Comparison of ENCODE assay signal across 8 mouse cellular contexts in the genomic region with DNA sequence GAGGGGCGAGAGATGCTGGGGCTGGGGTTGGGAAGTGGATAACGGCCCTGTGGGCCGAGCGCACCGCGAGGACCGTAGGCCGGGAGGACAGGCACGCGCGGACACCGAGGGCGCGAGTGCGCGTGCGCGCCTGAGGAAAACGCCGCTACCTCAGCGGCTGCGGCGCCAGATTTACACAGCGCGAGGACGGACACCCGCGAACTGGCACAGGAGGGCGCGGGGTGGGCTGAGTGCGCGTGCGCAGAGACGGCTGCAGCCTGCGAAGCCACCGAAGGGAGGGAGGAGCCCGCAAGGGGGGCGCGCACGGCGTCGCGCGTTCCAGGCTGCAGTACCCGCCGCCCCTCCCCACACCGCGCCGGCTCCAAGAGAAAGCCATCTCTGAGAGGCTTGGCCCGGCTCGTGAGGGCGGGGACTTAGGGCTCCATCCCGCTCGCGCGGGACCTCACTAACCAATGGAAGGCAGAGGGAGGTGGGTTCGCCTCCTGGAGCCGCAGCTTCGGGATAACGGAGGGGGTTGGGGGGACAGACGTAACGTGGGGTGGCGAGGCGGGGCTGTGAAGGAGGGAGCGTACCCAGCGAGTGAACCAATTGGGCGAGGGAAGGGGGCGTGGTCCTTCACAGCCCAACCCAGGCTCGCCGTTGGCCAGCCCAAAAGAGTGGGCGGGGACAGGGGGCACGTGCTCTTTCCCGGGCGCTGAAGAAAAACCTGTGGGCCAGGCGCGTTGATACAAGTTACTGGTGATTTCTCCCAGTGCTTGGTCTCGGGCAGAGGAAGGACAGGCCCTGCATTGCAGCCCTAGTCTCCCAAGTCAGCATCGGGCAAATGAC. TPM values are rescaled to one million over a fixed set of nuclear protein-coding genes. Genes with fewer than 3 reads are reported as not detected.
DNase-seq lines count a peak whose midpoint lies in the region; ATAC-seq lines count a peak whose summit lies in the region.

A gene (minus strand): TSS at position 106 of the 828 bp plus-strand sequence.

- H3K9ac ChIP-seq in lung, embryonic 16.5 days (ENCODE audit: low read length): peak within 1 kb of the TSS; percentile 98

- H3K4me1 ChIP-seq in lung, embryonic 16.5 days (replicated peaks; ENCODE audit: control insufficient read depth, insufficient read depth, low read length): peaks cover 53% of the 10 kb centered on the region

- under 1% methylated on average over 72 of the region's 78 CpGs for WGBS in lung, embryonic 16.5 days

- no peaks in the 10 kb centered on the region for H3K9me3 ChIP-seq in lung, embryonic 16.5 days (ENCODE audit: control insufficient read depth, low read length)

- peak within 1 kb of the TSS; percentile 87 for H3K4me3 ChIP-seq in lung, embryonic 16.5 days (ENCODE audit: low read length)

- DNase-seq in MEL-GATA-1-ER (ENCODE audit: extremely low read depth, low read depth): peak; percentile 96
- peak; percentile 99 for DNase-seq in cerebellum, adult 8-10 months
- peak; percentile 99 for DNase-seq in forelimb bud, embryonic 11.5 days (ENCODE audit: low read depth, low spot score)
- DNase-seq in layer of hippocampus, adult 9-10 months (ENCODE audit: low spot score): peak; percentile 95
- DNase-seq in ovary, postnatal 10 days (ENCODE audit: low spot score): peak; percentile 90
- peak; percentile 98 to 99 for DNase-seq in thymus, postnatal 10 days (ENCODE audit: low spot score in 2 of 2)

- peak; percentile 94 to 96 for ATAC-seq in hematopoietic stem cell, adult 5-6 weeks (replicated peaks in 1 of 2; ENCODE audit: insufficient read depth in 1 of 2, low FRiP score in 2 of 2, low TSS enrichment in 1 of 2, low read depth in 1 of 2, poor library complexity in 2 of 2, severe bottlenecking in 2 of 2)
- peak; percentile 95 for ATAC-seq in lung, embryonic 16.5 days (ENCODE audit: low read depth)

- H3K27ac ChIP-seq in lung, embryonic 16.5 days (ENCODE audit: low read length): peak within 1 kb of the TSS; percentile 100

- H3K4me2 ChIP-seq in lung, embryonic 16.5 days (ENCODE audit: low read depth, low read length): peak within 1 kb of the TSS; percentile 55

- H3K36me3 ChIP-seq in lung, embryonic 16.5 days (ENCODE audit: control insufficient read depth, insufficient read depth, low read length): no peaks in the 10 kb centered on the region

- no peaks in the 10 kb centered on the region for H3K27me3 ChIP-seq in lung, embryonic 16.5 days (ENCODE audit: control insufficient read depth, insufficient read depth, low read depth, low read length)

RNA-seq across cellular contexts. Expression of the gene that starts here (rescaled TPM):
- 16.3 and 16.8 TPM in 2 replicates for total RNA-seq in hematopoietic stem cell, adult 5-6 weeks (2017)
- 16.4 and 17.8 TPM in 2 replicates for polyA plus RNA-seq in lung, embryonic 16.5 days (2015; fragmentation: Nextera tagmentation; extraction: Ambion mirVana)

Comparison
In these comparisons a context has a peak if more than half of its experiments do, and no peak if none do; other contexts are left out.
1. Peak in every context shown above with its lines: DNase-seq, ATAC-seq, H3K4me3 ChIP-seq and H3K27ac ChIP-seq.